Mouse (Mus musculus): ENCODE data around the gene Cyp3a41b.
"Not testable (repeated sequence)": the region's sequence is repeated elsewhere in the genome, so short reads cannot be mapped to it uniquely, and the experiment has no call there.

Cyp3a41b gene

GRCm38 (mm10) chr5:145584630-145585029, at the start of gene Cyp3a41b:
TSS of gene Cyp3a41b (minus strand) at chr5:145584730.
- not testable (repeated sequence) for DNase-seq (ENCODE audit: low spot score in 2 of 2)

DNA sequence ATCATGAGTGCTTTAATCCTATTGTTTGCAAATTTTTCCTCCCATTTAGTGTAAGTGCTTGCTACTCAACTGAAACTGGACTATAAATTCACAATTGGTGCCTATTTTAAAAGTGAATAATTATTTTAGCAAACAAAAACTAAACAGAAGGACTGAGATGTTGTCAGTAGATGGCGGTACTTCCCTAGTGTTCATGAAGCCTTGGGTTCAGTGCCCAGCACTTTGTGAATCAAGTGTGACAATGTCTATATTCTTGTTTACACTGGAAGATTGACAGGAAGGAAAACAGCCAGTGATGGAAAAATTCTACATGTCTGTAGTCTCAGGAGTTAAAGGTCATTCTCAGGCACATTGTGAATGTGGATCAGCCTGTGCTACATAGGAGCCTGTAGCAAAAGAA, 47.8 kb upstream of the Cyp3a41b start:
- not testable (repeated sequence) for DNase-seq (ENCODE audit: low spot score in 2 of 2)

DNA sequence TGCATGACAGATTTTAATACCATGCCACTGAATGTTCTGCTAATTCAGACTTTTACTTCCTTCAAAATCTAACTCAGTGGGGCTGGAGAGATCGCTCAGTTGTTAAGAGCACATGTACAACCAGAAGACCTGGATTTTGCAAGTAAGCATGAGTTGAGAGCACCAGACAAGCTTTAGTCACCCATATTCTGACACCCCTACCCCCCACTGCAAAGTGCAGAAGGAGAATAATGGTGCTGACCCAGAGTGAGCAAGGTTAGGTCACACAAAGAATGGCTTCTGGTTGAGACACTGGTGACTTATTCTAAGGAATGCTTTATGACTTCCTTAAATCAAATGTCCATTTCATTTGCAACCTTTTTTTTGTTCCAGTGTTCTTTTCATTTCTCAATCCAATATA, 20.4 kb upstream of the Cyp3a41b start:
- DNase-seq (ENCODE audit: low spot score in 2 of 2): not testable (repeated sequence)

- DNase-seq (ENCODE audit: low spot score in 2 of 2): not testable (repeated sequence)
Measured at GRCm38 (mm10) chr5:145597851-145598250, 13.3 kb upstream of the Cyp3a41b start.

GRCm38 (mm10) chr5:145577321-145577720, 7.2 kb downstream of the Cyp3a41b start:
- not testable (repeated sequence) for DNase-seq (ENCODE audit: low spot score in 2 of 2)

GRCm38 (mm10) chr5:145575660-145576059, 8.9 kb downstream of the Cyp3a41b start:
- not testable (repeated sequence) for DNase-seq (ENCODE audit: low spot score in 2 of 2)

DNA sequence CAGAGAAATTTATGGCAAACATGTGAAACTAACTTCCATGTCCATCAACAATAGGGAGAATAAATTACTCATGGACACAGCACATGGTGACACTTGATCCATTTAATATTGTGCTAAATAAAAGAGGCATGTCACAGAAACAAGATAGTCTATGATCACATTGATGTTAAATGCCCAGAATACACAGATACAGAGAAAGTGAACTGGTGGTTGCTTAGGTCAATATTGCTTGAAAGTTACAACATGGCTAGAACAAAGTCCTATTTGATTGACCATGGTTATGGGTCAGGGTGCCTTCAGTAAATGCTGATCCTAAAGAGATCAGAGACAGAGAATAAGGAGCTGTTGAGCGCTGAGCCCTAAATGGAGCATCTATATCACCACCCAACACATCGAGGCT, 12.6 kb downstream of the Cyp3a41b start:
- DNase-seq (ENCODE audit: low spot score in 2 of 2): not testable (repeated sequence)

All from frontal cortex, postnatal 10 days (tissue).